Mouse (Mus musculus) stomach, embryonic 16.5 days (tissue): ENCODE measurements around the gene Tada2a. TPM values are rescaled to one million over a fixed set of nuclear protein-coding genes. Genes with fewer than 3 reads are reported as not detected.

ENCODE experiments used
- ATAC-seq: fragments of 200-750 bp; cut with Nextera tagmentation; 2 replicates; pipeline ENCODE4 v1.8.0; 2017; ENCODE audit warnings: moderate number of reproducible peaks, moderate TSS enrichment; ENCODE audit not compliant: insufficient read depth, low FRiP score
- H3K27ac ChIP-seq: fragments of 300-500 bp; sonication (generic); 2 replicates; pipeline ENCODE4 v1.5.1; 2014; ENCODE audit warnings: low read length
- H3K27me3 ChIP-seq: fragments of 300-500 bp; sonication (generic); 2 replicates; pipeline ENCODE4 v1.6.1; 2014; ENCODE audit warnings: low read length, control low read depth, mixed read lengths; ENCODE audit not compliant: control insufficient read depth, insufficient read depth
- H3K36me3 ChIP-seq: fragments of 300-500 bp; sonication (generic); 2 replicates; pipeline ENCODE4 v1.6.1; 2014; ENCODE audit warnings: low read length; ENCODE audit not compliant: control insufficient read depth, insufficient read depth
- H3K4me1 ChIP-seq: fragments of 300-500 bp; sonication (generic); 2 replicates; pipeline ENCODE4 v1.6.1; 2014; ENCODE audit warnings: low read length, control low read depth, mixed read lengths; ENCODE audit not compliant: control insufficient read depth, insufficient read depth
- H3K4me2 ChIP-seq: fragments of 300-500 bp; sonication (generic); 2 replicates; pipeline ENCODE4 v1.6.1; 2014; ENCODE audit warnings: low read depth, low read length, mixed read lengths
- H3K4me3 ChIP-seq: fragments of 300-500 bp; sonication (generic); replicated peaks from 2 replicates; pipeline ENCODE4 v1.5.1; 2014; ENCODE audit warnings: mild to moderate bottlenecking, low read length
- H3K9ac ChIP-seq: fragments of 300-500 bp; sonication (generic); 2 replicates; pipeline ENCODE4 v1.6.1; 2014; ENCODE audit warnings: low read length
- H3K9me3 ChIP-seq: fragments of 300-500 bp; sonication (generic); replicated peaks from 2 replicates; pipeline ENCODE4 v1.6.1; 2016; ENCODE audit warnings: low read length, control low read depth; ENCODE audit not compliant: control insufficient read depth
- WGBS: fragments of 180-500 bp; shearing (Covaris S2); extraction: QIAGEN DNeasy Blood & Tissue Kit; methylation state at CpG from one replicate; pipeline ENCODE4 v1.1.7; 2014; 5-methylcytosine and 5-hydroxymethylcytosine counted together
- polyA plus RNA-seq: library from polyadenylated mRNA; unstranded; fragments of >200 nt; fragmentation: Nextera tagmentation; extraction: Ambion mirVana; gene quantifications from 2 replicates; pipeline ENCODE4 v1.2.1, GENCODE M21; 2015

Tada2a gene
- polyA plus RNA-seq, 1 experiment from 2014 or later = 26.0 TPM

DNA sequence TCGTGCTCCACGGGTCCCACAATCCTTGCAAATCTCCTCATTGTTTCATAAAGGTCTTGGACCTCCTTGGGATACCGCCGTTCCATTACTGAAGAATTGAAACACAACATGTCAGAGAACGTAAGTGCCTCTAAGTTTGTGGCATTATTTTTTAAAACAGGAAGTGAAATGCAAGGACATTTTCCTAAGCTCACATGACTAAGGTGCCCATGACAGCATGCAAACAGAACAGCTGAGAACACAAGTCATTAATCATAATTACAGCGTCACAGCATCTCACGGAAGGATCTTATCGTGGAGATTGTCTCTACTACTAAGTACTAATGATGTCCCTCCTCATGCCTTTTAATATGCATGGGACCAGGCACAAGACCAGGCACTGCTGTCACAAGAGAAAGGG lies 38.8 kb downstream of the Tada2a start:
- ATAC-seq = no peak
- Histone ChIP-seq H3K4me3 (no peak overlapping the region), H3K9me3 (no peaks in the 10 kb centered on the region), H3K9ac (no peak overlapping the region), H3K27ac (no peak overlapping the region), H3K36me3 (no peaks in the 10 kb centered on the region; the same call in 1 of the 2 replicates), H3K4me2 (no peak overlapping the region), H3K4me1 (no peaks in the 10 kb centered on the region), H3K27me3 (no peaks in the 10 kb centered on the region)
- 79% methylated on average over 8 of the region's 8 CpGs for WGBS

- Histone ChIP-seq H3K4me2 (no peak overlapping the region), H3K4me3 (no peak overlapping the region), H3K9ac (no peak overlapping the region), H3K27ac (no peak overlapping the region), H3K36me3 (peaks cover 7% of the 10 kb centered on the region; the same call in 1 of the 2 replicates), H3K27me3 (no peaks in the 10 kb centered on the region), H3K4me1 (no peaks in the 10 kb centered on the region; the same call in 1 of the 2 replicates), H3K9me3 (no peaks in the 10 kb centered on the region)
- no peak for ATAC-seq
- WGBS = 95% methylated on average over 5 of the region's 5 CpGs
These were observed 47.5 kb downstream of the Tada2a start for GRCm38 (mm10) chr11:84081901-84082300.

GRCm38 (mm10) chr11:84080327-84080726 lies 49.1 kb downstream of the Tada2a start:
- Histone ChIP-seq H3K4me2 (no peak overlapping the region), H3K4me3 (no peak overlapping the region), H3K9ac (no peak overlapping the region), H3K27me3 (no peaks in the 10 kb centered on the region), H3K27ac (no peak overlapping the region), H3K36me3 (peaks cover 7% of the 10 kb centered on the region; the same call in 1 of the 2 replicates), H3K4me1 (no peaks in the 10 kb centered on the region; the same call in 1 of the 2 replicates), H3K9me3 (no peaks in the 10 kb centered on the region)
- WGBS = 82% methylated on average over 3 of the region's 3 CpGs
- no peak for ATAC-seq

- Histone ChIP-seq H3K4me3 (no peak overlapping the region), H3K9ac (no peak overlapping the region), H3K27me3 (no peaks in the 10 kb centered on the region), H3K36me3 (peaks cover 7% of the 10 kb centered on the region; the same call in 1 of the 2 replicates), H3K4me2 (no peak overlapping the region), H3K27ac (no peak overlapping the region), H3K9me3 (no peaks in the 10 kb centered on the region), H3K4me1 (no peaks in the 10 kb centered on the region; the same call in 1 of the 2 replicates)
- ATAC-seq = no peak
- 75% methylated on average over 4 of the region's 4 CpGs for WGBS
These were observed 49.5 kb downstream of the Tada2a start for GRCm38 (mm10) chr11:84079887-84080286.

DNA sequence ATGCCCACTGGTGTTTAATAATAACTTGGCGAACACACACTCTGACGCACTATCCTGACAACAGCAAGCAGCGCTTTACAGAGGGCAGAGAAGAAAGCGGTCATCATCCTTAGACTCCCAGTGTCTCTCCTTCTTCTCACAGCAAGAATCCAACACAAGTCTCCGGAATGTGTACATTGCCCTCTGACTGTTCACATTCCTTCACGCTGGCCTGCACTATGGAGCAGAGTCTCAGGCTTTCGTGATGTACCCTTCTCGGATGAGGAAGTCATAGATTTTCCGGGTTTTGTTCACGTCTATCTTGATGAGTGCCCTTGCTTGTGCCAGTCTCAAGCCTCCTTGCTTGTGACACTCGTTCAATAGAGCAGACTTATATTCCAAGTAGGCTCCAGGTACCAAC lies 50.0 kb downstream of the Tada2a start:
- peaks cover 7% of the 10 kb centered on the region; the same call in 1 of the 2 replicates for H3K36me3 ChIP-seq
- H3K9ac ChIP-seq = no peak overlapping the region
- no peaks in the 10 kb centered on the region for H3K9me3 ChIP-seq
- no peaks in the 10 kb centered on the region; the same call in 1 of the 2 replicates for H3K4me1 ChIP-seq
- H3K27me3 ChIP-seq = no peaks in the 10 kb centered on the region
- WGBS = 87% methylated on average over 11 of the region's 11 CpGs
- H3K27ac ChIP-seq = no peak overlapping the region
- H3K4me2 ChIP-seq = no peak overlapping the region
- ATAC-seq = no peak
- H3K4me3 ChIP-seq = no peak overlapping the region

- peaks cover 5% of the 10 kb centered on the region for H3K4me1 ChIP-seq
- H3K27ac ChIP-seq = no peak overlapping the region
- no peak overlapping the region for H3K4me3 ChIP-seq
- no peaks in the 10 kb centered on the region for H3K9me3 ChIP-seq
- WGBS = 84% methylated on average over 9 of the region's 9 CpGs
- H3K9ac ChIP-seq = no peak overlapping the region
- H3K36me3 ChIP-seq = peaks cover 4% of the 10 kb centered on the region; the same call in 1 of the 2 replicates
- ATAC-seq = no peak
- no peaks in the 10 kb centered on the region for H3K27me3 ChIP-seq
- H3K4me2 ChIP-seq = no peak overlapping the region
These were observed 50.8 kb downstream of the Tada2a start for GRCm38 (mm10) chr11:84078601-84079000.

DNA sequence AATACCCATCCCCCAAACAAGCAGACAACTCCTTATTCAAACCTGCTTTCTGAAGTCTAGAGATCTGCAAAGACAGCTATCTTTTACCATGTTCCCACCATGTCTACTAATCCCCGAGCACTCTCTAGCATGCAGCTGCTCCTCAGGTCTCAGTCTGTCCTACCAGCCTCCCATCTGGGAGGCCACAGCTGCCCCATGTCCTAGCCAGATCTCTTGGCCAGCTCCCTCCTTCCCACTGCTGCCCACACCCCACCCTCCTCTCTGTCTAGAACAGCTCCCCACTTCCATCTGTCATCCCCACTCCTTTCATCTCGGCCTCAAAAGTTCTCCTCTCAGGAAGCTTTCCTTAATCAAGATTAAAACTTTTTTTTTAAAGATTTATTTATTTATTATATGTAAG lies 52.4 kb downstream of the Tada2a start:
- Histone ChIP-seq H3K9ac (no peak overlapping the region), H3K27ac (no peak overlapping the region), H3K27me3 (no peaks in the 10 kb centered on the region), H3K4me2 (no peak overlapping the region), H3K9me3 (no peaks in the 10 kb centered on the region), H3K36me3 (peaks cover under 1% of the 10 kb centered on the region; the same call in 1 of the 2 replicates), H3K4me3 (no peak overlapping the region), H3K4me1 (peaks cover 12% of the 10 kb centered on the region)
- no peak for ATAC-seq
- WGBS = 59% methylated on average over 2 of the region's 2 CpGs

DNA sequence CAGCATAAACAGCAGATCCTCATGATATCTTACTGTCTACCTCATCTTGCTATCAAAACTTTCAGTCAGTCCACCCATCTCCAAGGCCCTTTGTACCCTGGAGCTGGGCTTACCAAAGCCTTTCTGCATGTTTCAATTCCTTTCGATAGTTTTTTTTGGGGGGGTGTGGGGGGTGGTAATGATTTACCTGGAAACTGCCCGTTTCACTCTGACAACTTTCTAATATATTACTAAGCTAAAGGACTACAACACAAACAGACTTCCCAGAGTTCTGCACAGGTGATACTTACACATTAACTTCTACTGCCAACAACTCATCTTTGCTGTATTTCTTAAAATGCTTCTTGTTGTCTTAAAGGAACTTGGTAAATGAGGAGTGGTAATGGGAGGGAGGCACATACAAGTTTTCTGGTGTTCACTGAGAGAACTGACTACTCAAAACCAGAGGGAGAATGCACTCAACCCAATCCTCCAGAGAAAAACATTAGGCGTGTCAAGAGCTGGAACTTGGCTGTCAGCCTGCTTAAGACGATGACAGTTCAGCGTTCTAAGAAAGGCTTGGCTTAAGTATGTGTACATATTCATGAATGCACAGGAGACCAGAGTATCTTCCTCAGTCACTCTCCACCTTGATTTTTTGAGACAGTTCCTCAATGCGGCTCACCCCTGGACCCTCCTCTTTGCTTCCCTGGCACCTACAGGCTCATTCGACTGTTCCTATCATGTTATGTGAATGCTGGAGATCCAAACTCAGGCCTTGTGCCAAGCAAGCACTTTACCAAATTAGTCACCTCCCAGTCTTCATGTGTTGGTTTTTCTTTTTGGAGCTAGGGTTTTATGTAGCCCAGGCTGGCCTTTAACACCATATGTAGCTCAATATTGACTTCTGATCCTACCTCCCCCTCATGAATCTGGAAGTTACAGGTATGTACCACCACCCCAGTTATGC lies 55.3 kb downstream of the Tada2a start:
- H3K4me3 ChIP-seq = no peak overlapping the region
- 46% methylated on average over 7 of the region's 7 CpGs for WGBS
- H3K4me1 ChIP-seq = peaks cover 12% of the 10 kb centered on the region
- H3K4me2 ChIP-seq = no peak overlapping the region
- peak overlapping the region; percentile 60 for H3K27ac ChIP-seq
- H3K9me3 ChIP-seq = no peaks in the 10 kb centered on the region
- H3K9ac ChIP-seq = no peak overlapping the region
- H3K27me3 ChIP-seq = no peaks in the 10 kb centered on the region
- no peaks in the 10 kb centered on the region for H3K36me3 ChIP-seq
- no peak; the same call in 1 of the 2 replicates for ATAC-seq

DNA sequence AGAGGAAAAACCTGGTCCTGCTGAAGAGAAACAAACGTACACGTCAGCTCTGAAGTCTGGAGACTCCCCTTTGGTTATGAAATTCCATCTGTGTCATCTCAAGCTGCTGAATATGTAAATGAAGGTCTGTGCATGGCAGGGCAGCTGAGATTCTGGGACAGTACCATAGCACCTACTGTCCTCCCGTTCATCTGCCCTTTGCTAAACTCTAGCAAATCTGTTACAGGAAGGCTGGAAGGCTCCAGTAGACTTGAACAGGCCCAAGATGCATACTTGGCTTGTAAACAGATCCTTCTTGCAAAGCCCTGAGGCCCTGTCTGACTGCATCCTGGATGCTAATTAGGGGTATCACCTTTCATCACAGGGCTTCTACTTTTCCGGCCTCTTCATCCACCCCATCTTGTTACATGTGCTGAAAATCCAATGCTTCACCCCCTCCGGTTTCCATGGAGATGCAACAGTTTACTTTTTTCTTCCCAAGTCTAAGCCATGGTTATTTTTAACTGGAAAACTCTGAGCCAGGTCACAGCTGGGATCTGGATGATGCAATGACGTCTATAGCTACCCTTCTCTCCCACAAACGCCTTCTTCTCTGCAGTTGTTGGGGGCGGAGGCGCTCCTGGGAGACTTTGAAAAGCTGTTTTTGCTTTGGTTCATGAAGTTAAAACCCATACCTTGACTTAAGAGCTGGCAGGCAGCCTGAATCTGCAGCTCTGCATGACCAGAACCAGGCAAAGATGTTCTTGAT lies 56.3 kb downstream of the Tada2a start:
- Histone ChIP-seq H3K4me2 (no peak overlapping the region), H3K27me3 (no peaks in the 10 kb centered on the region), H3K36me3 (no peaks in the 10 kb centered on the region), H3K9me3 (no peaks in the 10 kb centered on the region), H3K9ac (no peak overlapping the region), H3K4me3 (no peak overlapping the region), H3K4me1 (peaks cover 19% of the 10 kb centered on the region), H3K27ac (peak overlapping the region; percentile 60)
- ATAC-seq = no peak
- 42% methylated on average over 9 of the region's 9 CpGs for WGBS
